Mouse (Mus musculus) intestine, embryonic 14.5 days (tissue): ENCODE results near the gene Rpl37. TPM values are rescaled to one million over a fixed set of nuclear protein-coding genes. Genes with fewer than 3 reads are reported as not detected.

Experiments
- ATAC-seq: fragments of 200-750 bp; cut with Nextera tagmentation; replicated peaks from 2 replicates; pipeline ENCODE4 v1.8.0; 2017; ENCODE audit warnings: low read depth, moderate number of reproducible peaks, moderate TSS enrichment, moderate library complexity; ENCODE audit not compliant: low FRiP score, low TSS enrichment
- DNase-seq: peaks from one replicate; pipeline ENCODE4 v3.0.0-alpha.2; 2018; ENCODE audit warnings: low spot score
- H3K27ac ChIP-seq: fragments of 300-500 bp; sonication (generic); 2 replicates; pipeline ENCODE4 v1.5.1; 2014; ENCODE audit warnings: low read depth, mild to moderate bottlenecking, control low read depth
- H3K27me3 ChIP-seq: fragments of 300-500 bp; sonication (generic); replicated peaks from 2 replicates; pipeline ENCODE4 v1.6.1; 2014; ENCODE audit warnings: low read length, control low read depth; ENCODE audit not compliant: control insufficient read depth, insufficient read depth
- H3K36me3 ChIP-seq: fragments of 300-500 bp; sonication (generic); 2 replicates; pipeline ENCODE4 v1.6.1; 2014; ENCODE audit warnings: low read length, control low read depth; ENCODE audit not compliant: control insufficient read depth, insufficient read depth
- H3K4me1 ChIP-seq: fragments of 300-500 bp; sonication (generic); replicated peaks from 2 replicates; pipeline ENCODE4 v1.6.1; 2014; ENCODE audit warnings: low read length, control low read depth, mixed read lengths; ENCODE audit not compliant: control insufficient read depth, insufficient read depth
- H3K4me2 ChIP-seq: fragments of 300-500 bp; sonication (generic); 2 replicates; pipeline ENCODE4 v1.6.1; 2014; ENCODE audit warnings: low read length
- H3K4me3 ChIP-seq: fragments of 300-500 bp; sonication (generic); 2 replicates; pipeline ENCODE4 v1.5.1; 2014; ENCODE audit warnings: low read depth, low read length, control low read depth, mixed read lengths
- H3K9ac ChIP-seq: fragments of 300-500 bp; sonication (generic); 2 replicates; pipeline ENCODE4 v1.6.1; 2014; ENCODE audit warnings: mild to moderate bottlenecking, low read length
- H3K9me3 ChIP-seq: fragments of 300-500 bp; sonication (generic); 2 replicates; pipeline ENCODE4 v1.6.1; 2016; ENCODE audit warnings: low read length, control low read depth; ENCODE audit not compliant: control insufficient read depth
- WGBS: fragments of 180-500 bp; shearing (Covaris S2); extraction: QIAGEN DNeasy Blood & Tissue Kit; methylation state at CpG from one replicate; pipeline ENCODE4 v1.1.7; 2014; 5-methylcytosine and 5-hydroxymethylcytosine counted together
- polyA plus RNA-seq: library from polyadenylated mRNA; unstranded; fragments of >200 nt; fragmentation: Nextera tagmentation; extraction: Ambion mirVana; gene quantifications from 2 replicates; pipeline ENCODE4 v1.2.1, GENCODE M21; 2014

The Rpl37 gene
- polyA plus RNA-seq, 1 experiment from 2014 or later: 885 TPM

DNA sequence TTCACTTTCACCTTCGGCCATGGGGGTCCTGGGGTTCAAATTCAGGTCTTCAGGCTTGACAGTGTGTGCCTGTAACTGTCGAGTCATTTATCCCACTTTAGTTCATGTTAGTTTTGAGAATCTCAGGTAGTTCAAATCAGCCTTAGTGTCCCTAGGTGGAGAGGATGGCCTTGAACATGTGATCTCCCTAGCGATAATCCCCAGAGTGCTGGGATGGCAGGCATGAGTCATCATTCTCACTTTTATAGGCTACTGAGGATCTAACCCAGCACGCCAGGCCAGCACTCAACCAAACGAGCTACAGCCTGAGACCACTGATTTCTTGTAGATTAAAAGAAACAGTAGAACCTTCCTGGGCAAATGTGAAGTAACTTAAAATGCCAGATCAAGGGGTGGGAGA lies 25.6 kb downstream of the Rpl37 start:
- Histone ChIP-seq H3K9ac (no peak overlapping the region), H3K4me2 (no peak overlapping the region), H3K4me3 (no peak overlapping the region), H3K9me3 (no peaks in the 10 kb centered on the region), H3K4me1 (peaks cover 11% of the 10 kb centered on the region), H3K36me3 (no peaks in the 10 kb centered on the region), H3K27me3 (no peaks in the 10 kb centered on the region), H3K27ac (no peak overlapping the region)
- DNase-seq (no peak), ATAC-seq (no peak)
- 56% methylated on average over 5 of the region's 5 CpGs for WGBS

DNA sequence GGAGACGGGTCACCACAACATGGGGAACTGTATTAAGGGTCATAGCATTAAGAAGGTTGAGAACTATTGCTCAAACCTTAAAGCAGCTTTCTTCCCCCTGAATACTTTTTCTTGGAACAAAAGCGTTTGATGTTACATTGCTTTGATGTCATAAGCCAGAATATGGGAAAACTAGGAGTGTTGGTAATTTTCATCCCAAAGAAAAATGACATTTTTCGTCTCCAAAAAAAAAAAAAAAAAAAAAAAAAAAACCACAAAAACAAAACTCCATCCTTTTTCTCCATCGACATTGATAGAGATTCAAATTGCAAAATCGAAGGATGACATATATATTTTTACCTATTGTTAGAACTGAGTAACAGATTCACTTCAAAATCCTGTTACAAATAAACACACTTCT lies 26.3 kb downstream of the Rpl37 start:
- no peaks in the 10 kb centered on the region for H3K9me3 ChIP-seq
- no peaks in the 10 kb centered on the region for H3K36me3 ChIP-seq
- H3K27me3 ChIP-seq: no peaks in the 10 kb centered on the region
- H3K9ac ChIP-seq: no peak overlapping the region
- no peak for ATAC-seq
- peak overlapping the region; percentile 83; the same call in 1 of the 2 replicates for H3K4me3 ChIP-seq
- DNase-seq: no peak
- H3K4me1 ChIP-seq: peaks cover 11% of the 10 kb centered on the region
- H3K4me2 ChIP-seq: peak overlapping the region; percentile 71
- WGBS: 68% methylated on average over 5 of the region's 5 CpGs
- no peak overlapping the region for H3K27ac ChIP-seq

DNA sequence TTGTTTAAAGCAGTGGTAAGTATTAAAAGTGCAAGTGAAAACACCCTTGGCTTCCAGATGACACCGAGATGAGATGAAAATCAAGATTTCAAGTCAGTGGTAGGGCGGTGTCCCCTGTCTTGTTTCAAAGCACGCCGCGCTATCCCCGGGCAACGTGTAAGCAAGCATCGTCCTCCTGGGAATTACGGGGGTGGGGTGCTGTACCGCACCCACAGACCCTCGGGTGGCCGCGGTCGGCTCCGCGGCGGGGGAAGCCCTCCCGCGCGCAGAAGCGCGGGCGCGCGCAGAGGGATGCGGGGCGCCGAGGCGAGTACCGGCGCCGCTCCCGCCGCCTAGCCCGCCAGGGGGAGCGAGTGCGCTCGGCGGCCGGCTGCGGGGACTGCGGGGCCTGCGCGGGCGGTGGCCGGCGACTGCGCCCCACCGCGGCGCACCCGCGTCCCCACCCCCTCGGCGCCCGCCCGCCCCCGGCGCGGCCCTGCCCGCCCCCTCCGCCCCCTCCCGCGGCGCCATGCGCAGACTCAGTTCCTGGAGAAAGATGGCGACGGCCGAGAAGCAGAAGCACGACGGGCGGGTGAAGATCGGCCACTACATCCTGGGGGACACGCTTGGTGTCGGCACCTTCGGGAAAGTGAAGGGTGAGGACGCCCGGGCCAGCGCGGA lies 27.0 kb downstream of the Rpl37 start, which contains the start of gene Prkaa1:
Gene Prkaa1, plus strand, starts transcription at position 501 of the 660 bp plus-strand sequence.
- ATAC-seq (peak; percentile 91), DNase-seq (peak; percentile 84)
- Histone ChIP-seq H3K9ac (peak within 1 kb of the TSS; percentile 86), H3K4me2 (peak within 1 kb of the TSS; percentile 71), H3K4me1 (peaks cover 14% of the 10 kb centered on the region), H3K36me3 (no peaks in the 10 kb centered on the region), H3K9me3 (no peaks in the 10 kb centered on the region), H3K27ac (peak within 1 kb of the TSS; percentile 82), H3K4me3 (peak within 1 kb of the TSS; percentile 83), H3K27me3 (no peaks in the 10 kb centered on the region)
- WGBS: 1% methylated on average over 63 of the region's 80 CpGs

DNA sequence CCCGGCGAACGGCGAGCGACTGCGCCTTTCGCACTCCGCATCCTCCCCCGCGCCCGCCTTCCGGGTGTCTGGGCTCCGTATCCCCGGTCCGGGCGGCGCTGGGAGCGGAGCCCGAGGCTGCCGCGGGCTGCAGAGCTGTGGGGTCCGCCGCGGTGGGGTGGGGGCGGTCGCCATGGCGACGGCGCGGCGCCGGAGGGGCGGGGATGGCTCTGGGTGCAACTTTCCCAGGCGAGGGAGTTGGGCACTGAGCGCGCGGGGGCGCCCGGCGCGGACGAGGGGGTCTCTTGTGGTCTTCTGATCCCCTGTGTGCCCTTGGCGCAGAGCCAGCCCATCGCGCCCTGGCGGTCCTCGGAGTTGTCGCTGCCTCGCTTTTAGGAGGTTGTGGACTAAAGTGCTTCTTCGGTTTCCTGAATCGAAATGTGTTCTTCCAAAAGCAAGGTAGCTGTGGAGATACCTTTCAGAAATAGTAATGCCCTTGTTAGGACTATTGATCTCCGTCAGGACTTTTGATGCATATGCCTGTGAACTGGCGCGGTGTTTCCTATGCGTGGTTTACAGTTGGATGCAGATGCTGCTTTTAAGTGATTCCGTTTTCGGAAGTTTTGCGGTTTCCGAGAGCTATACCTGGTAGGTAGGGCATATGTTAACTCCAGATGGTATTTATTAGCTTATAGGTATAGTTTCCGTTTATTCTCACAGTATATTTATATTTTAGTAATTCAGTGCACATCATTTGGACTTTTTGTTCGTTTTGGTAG lies 27.8 kb downstream of the Rpl37 start:
- Histone ChIP-seq H3K4me2 (peak overlapping the region; percentile 71), H3K36me3 (no peaks in the 10 kb centered on the region), H3K4me3 (peak overlapping the region; percentile 83), H3K9ac (peak overlapping the region; percentile 86), H3K9me3 (no peaks in the 10 kb centered on the region), H3K27ac (peak overlapping the region; percentile 82), H3K4me1 (peaks cover 18% of the 10 kb centered on the region), H3K27me3 (no peaks in the 10 kb centered on the region)
- peak; percentile 89 for ATAC-seq
- WGBS: under 1% methylated on average over 60 of the region's 61 CpGs
- peak; percentile 91 for DNase-seq

DNA sequence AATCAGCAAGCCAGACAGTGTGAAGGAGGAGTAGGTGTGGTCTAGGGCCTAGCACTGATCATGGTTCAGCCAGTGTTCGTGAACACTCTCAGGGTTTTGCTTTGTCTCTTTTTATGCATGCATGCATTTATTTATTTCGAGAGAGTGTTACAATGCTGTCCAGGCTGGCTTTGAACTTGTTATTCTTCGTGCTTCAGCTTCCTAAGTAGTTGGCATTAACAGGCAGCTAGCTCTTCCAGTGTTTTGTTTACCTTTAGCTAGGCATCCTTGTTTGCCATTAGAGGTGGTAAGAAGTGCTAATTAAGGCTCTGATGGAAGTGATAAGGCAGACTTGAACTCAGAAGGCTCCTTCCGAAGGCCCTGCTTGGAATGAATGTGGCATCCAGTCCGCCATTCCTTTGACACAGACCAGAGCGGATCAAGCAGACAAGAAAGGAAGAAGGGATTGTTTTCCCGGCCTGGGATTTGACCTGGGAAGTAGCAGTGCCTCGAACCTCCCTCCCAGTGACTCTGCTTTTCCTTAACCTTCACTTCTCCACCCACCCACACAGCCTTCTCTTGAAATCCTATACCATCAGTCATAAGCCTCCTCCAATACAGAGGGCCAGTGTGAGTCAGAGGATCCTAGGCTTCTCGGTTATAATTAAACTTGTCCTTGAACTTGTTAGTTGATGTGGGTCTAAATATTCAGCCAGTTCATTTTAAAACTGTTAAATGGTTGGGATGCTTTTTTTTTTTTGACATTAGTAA lies 28.9 kb downstream of the Rpl37 start:
- peak overlapping the region; percentile 71 for H3K4me2 ChIP-seq
- no peaks in the 10 kb centered on the region for H3K27me3 ChIP-seq
- H3K9ac ChIP-seq: no peak overlapping the region
- H3K36me3 ChIP-seq: no peaks in the 10 kb centered on the region
- H3K4me1 ChIP-seq: peaks cover 20% of the 10 kb centered on the region
- H3K4me3 ChIP-seq: peak overlapping the region; percentile 83
- DNase-seq (no peak), ATAC-seq (no peak)
- H3K27ac ChIP-seq: no peak overlapping the region
- WGBS: 42% methylated on average over 9 of the region's 9 CpGs
- no peaks in the 10 kb centered on the region for H3K9me3 ChIP-seq

DNA sequence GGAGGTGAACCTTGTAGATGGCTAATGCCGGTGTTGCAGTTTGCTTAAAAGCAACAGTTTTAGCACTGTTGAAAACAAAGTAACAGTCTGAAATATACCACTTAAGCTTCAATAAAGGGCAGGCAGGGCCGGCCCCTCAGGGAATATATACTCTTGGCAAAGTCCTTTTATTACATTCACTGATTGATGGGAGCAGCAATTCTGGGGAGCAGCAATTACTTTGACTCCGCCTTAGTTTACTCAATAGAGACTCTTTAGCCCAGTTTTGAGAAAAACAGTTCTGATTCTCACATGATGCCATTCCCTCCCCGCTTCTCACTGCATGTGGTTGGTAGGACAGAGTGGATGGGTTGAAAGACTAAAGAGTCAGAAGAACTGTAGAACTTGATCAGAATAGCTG lies 32.7 kb downstream of the Rpl37 start:
- no peaks in the 10 kb centered on the region for H3K36me3 ChIP-seq
- DNase-seq: no peak
- no peaks in the 10 kb centered on the region for H3K9me3 ChIP-seq
- no peak overlapping the region for H3K4me2 ChIP-seq
- no peak for ATAC-seq
- peaks cover 20% of the 10 kb centered on the region for H3K4me1 ChIP-seq
- WGBS: 55% methylated on average over 4 of the region's 4 CpGs
- H3K27ac ChIP-seq: no peak overlapping the region
- H3K4me3 ChIP-seq: no peak overlapping the region
- no peaks in the 10 kb centered on the region for H3K27me3 ChIP-seq
- H3K9ac ChIP-seq: no peak overlapping the region

DNA sequence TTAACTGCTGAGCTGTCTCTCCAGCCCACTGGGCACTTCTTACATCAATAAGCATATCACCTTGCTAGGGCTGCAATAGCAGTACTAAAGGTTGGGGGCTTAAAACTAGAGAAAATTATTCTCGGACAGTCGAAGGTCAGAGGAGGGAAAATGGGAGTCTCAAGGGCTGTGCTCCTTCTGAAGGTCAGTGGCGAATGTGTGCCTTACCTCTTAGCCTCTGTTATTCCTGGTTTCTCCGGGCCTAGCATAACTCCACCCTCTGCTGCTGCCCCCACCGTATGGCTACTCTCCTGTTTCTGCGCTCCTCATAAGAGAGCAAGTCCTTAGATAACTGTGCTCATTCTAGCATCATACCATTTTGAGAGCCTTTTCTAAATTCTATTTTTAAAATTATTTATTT lies 35.7 kb downstream of the Rpl37 start:
- Histone ChIP-seq H3K27me3 (no peaks in the 10 kb centered on the region), H3K36me3 (no peaks in the 10 kb centered on the region), H3K4me1 (peaks cover 18% of the 10 kb centered on the region), H3K9me3 (no peaks in the 10 kb centered on the region), H3K27ac (no peak overlapping the region), H3K4me3 (no peak overlapping the region), H3K9ac (no peak overlapping the region), H3K4me2 (no peak overlapping the region)
- WGBS: 93% methylated on average over 6 of the region's 6 CpGs
- DNase-seq (no peak), ATAC-seq (no peak)

DNA sequence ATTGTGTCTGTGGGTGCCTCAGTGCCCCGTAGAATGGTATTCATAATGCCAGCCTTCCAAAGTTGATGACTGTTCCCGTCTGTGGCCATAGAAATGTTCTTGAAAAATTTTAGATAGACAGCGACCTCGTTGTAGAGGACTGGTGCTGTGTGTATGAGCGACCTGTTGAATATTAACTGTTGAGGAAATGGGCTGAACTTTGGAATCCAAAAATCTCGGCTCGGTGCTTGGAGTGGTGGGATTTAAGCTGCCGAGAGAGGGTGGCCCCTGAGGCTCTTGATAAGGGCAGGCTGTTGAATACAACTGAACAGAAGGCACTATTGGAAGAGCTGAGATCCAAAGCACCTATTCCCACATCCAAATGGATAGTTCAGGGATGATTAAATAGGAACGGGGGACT lies 38.2 kb downstream of the Rpl37 start:
- Histone ChIP-seq H3K9me3 (no peaks in the 10 kb centered on the region), H3K4me3 (no peak overlapping the region), H3K4me1 (peaks cover 14% of the 10 kb centered on the region), H3K27me3 (no peaks in the 10 kb centered on the region), H3K36me3 (no peaks in the 10 kb centered on the region), H3K4me2 (peak overlapping the region; percentile 23; the same call in 1 of the 2 replicates), H3K27ac (no peak overlapping the region), H3K9ac (no peak overlapping the region)
- DNase-seq (no peak), ATAC-seq (no peak; the same call in 1 of the 2 replicates)
- WGBS: 71% methylated on average over 9 of the region's 9 CpGs
